Mouse (Mus musculus) heart, adult 2 months (tissue): ENCODE data around the gene Gm49395.

Experiments used
- CTCF ChIP-seq: fragments of 200-600 bp; IDR thresholded peaks from 2 replicates; pipeline ENCODE4 v1.8.1; 2022; ENCODE audit warnings: antibody characterized with exemption, mild to moderate bottlenecking, moderate library complexity
- EP300 ChIP-seq: fragments of 200-500 bp; IDR thresholded peaks from 2 replicates; pipeline ENCODE4 v1.6.1; 2011; ENCODE audit warnings: low read depth, low read length, control low read depth; ENCODE audit not compliant: insufficient read depth
- POLR2A ChIP-seq: fragments of 200-500 bp; IDR thresholded peaks from 2 replicates; pipeline ENCODE4 v1.6.1; 2011; ENCODE audit warnings: mild to moderate bottlenecking, low read depth, low read length, control low read depth; ENCODE audit not compliant: insufficient read depth

DNA sequence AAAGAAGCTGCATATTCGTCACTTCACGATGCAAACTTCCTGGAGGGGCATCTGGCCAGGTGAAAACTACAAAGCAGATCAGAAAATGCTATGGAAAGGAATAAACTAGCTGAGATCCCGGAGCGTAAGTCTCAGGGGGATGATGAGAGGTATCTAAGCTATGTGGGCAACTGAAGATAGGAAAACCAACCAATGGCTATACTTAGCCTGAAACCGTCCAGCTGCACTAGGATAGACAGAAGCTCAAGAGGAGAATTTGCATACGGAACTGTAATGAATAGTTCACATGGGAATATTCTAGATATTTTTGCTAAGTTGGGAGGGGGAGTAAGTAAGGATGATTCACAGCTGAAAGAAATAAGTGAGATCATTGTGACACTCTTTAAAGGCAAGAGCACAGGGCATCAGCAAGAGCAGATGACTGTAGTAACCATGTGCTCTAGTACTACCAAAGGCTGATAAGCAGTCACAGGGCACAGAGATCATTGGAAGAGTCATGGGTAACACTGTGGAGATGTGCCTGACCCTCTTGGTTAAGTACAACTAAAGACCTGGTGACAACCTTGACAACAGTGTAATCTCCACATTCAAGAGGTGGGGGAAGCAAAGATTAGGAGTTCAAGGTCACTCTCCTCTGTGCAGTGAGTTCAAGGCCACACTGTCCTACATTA is 79.5 kb downstream of the Gm49395 start:
- TF ChIP-seq EP300, result no peak
- no peak for TF ChIP-seq POLR2A
- no peak for TF ChIP-seq CTCF
